Comparison of ENCODE assay signal across 13 mouse cellular contexts in the genomic region with DNA sequence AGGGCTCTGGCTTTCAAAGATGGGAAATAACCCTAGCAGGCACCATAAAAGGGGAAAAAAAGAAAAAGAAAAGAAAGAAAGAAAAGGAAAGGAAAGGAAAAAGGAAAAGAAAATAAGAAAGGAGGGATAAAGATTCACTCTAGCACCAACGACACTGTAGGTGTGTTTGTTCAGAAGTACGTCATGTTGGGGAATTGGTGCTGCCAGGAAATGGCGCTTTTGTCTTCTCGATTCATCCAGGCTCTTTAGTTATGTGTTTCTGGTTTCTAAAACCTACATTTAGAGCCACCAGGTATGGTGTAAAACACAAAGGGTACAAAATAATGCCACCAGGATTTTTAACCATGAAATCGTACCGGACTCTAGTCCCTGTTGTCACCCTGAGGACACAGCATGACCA.
DNase-seq lines count a peak whose midpoint lies in the region; ATAC-seq and TF ChIP-seq lines count a peak whose summit lies in the region.
"Had no signal": no experiment of that assay in that cellular context is flagged by ENCODE, and none has a peak within 500 bp of the region (broad histone marks: within the 10 kb centered on the region; RNA-seq: fewer than 3 reads in every experiment).

No protein-coding gene starts in this region.

- no peak overlapping the region for H3K4me3 ChIP-seq in kidney, postnatal 0 days (replicated peaks; ENCODE audit: low read depth, low read length)
- H3K4me3 ChIP-seq in kidney, adult 2 months (ENCODE audit: insufficient read depth, low read depth, low read length) = no peak overlapping the region
- no peak overlapping the region for H3K4me3 ChIP-seq in forebrain, embryonic 11.5 days (ENCODE audit: low read depth, low read length)
- H3K4me3 ChIP-seq in hindbrain, postnatal 0 days (ENCODE audit: low read length) = peak overlapping the region; percentile 15; the same call in 1 of the 2 replicates
- no peak overlapping the region for H3K4me3 ChIP-seq in neural tube, embryonic 13.5 days

- no peaks in the 10 kb centered on the region for H3K36me3 ChIP-seq in kidney, postnatal 0 days (ENCODE audit: insufficient read depth, low read length)
- no peaks in the 10 kb centered on the region for H3K36me3 ChIP-seq in kidney, adult 2 months (ENCODE audit: control insufficient read depth, insufficient read depth, low read length)
- no peaks in the 10 kb centered on the region for H3K36me3 ChIP-seq in forebrain, embryonic 11.5 days (ENCODE audit: control insufficient read depth, insufficient read depth, low read length)
- no peaks in the 10 kb centered on the region for H3K36me3 ChIP-seq in hindbrain, postnatal 0 days (ENCODE audit: insufficient read depth, low read length)
- H3K36me3 ChIP-seq in neural tube, embryonic 13.5 days = no peaks in the 10 kb centered on the region

- 84% methylated on average over 6 of the region's 6 CpGs for WGBS in kidney, postnatal 0 days
- WGBS in kidney, adult 2 months = 89% methylated on average over 6 of the region's 6 CpGs
- 66% methylated on average over 6 of the region's 6 CpGs for WGBS in forebrain, embryonic 11.5 days
- WGBS in hindbrain, postnatal 0 days = 77% methylated on average over 6 of the region's 6 CpGs
- WGBS in neural tube, embryonic 13.5 days = 85% methylated on average over 6 of the region's 6 CpGs

- H3K27ac ChIP-seq in kidney, postnatal 0 days = no peak overlapping the region
- H3K27ac ChIP-seq in kidney, adult 2 months (ENCODE audit: insufficient read depth, low read depth, low read length) = no peak overlapping the region
- H3K27ac ChIP-seq in forebrain, embryonic 11.5 days (ENCODE audit: low read depth, low read length) = peak overlapping the region; percentile 63; the same call in 1 of the 2 replicates
- H3K27ac ChIP-seq in hindbrain, postnatal 0 days = no peak overlapping the region
- H3K27ac ChIP-seq in neural tube, embryonic 13.5 days (replicated peaks) = peak overlapping the region; percentile 29; the same call in 1 of the 2 replicates

- intact Hi-C loops in left cerebral cortex, postnatal 14 days (cut with DNase I) = no loop called here

- no peak for TF ChIP-seq CTCF in kidney, postnatal 0 days (IDR thresholded peaks at IDR 0.05; ENCODE audit: low read depth)
- no peak for TF ChIP-seq CTCF in kidney, adult 2 months (conservative IDR thresholded peaks at IDR 0.05; ENCODE audit: insufficient read depth, insufficient read length, low read depth, low read length)
- no peak for TF ChIP-seq CTCF in hindbrain, postnatal 0 days (IDR thresholded peaks at IDR 0.05; ENCODE audit: low read depth)

- ATAC-seq in kidney, postnatal 0 days (replicated peaks; ENCODE audit: low FRiP score, low read depth) = no peak
- no peak for ATAC-seq in forebrain, embryonic 11.5 days (replicated peaks; ENCODE audit: low FRiP score)
- no peak for ATAC-seq in hindbrain, postnatal 0 days
- ATAC-seq in neural tube, embryonic 13.5 days (ENCODE audit: low read depth) = no peak
- ATAC-seq: lung, postnatal 0 days had no signal

- no peak for TF ChIP-seq POLR2A in kidney, adult 2 months (IDR thresholded peaks at IDR 0.05; ENCODE audit: low read depth, low read length)

- H3K27me3 ChIP-seq in kidney, postnatal 0 days (ENCODE audit: insufficient read depth, low read length) = no peaks in the 10 kb centered on the region
- H3K27me3 ChIP-seq in kidney, adult 2 months (replicated peaks; ENCODE audit: control insufficient read depth, insufficient read depth, low read length) = no peaks in the 10 kb centered on the region
- no peaks in the 10 kb centered on the region for H3K27me3 ChIP-seq in forebrain, embryonic 11.5 days (ENCODE audit: control insufficient read depth, insufficient read depth, low read length)
- no peaks in the 10 kb centered on the region for H3K27me3 ChIP-seq in hindbrain, postnatal 0 days (ENCODE audit: insufficient read depth, low read length)
- H3K27me3 ChIP-seq in neural tube, embryonic 13.5 days = no peaks in the 10 kb centered on the region; the same call in 1 of the 2 replicates

- no peaks in the 10 kb centered on the region for H3K4me1 ChIP-seq in kidney, postnatal 0 days (replicated peaks; ENCODE audit: insufficient read depth, low read length)
- no peaks in the 10 kb centered on the region for H3K4me1 ChIP-seq in kidney, adult 2 months (ENCODE audit: control insufficient read depth, insufficient read depth, low read length)
- H3K4me1 ChIP-seq in forebrain, embryonic 11.5 days (replicated peaks; ENCODE audit: control insufficient read depth, insufficient read depth, low read length) = peaks cover 12% of the 10 kb centered on the region; the same call in 1 of the 2 replicates
- H3K4me1 ChIP-seq in hindbrain, postnatal 0 days (ENCODE audit: insufficient read depth, low read length) = peaks cover 4% of the 10 kb centered on the region
- peaks cover 30% of the 10 kb centered on the region for H3K4me1 ChIP-seq in neural tube, embryonic 13.5 days (replicated peaks)

- peak overlapping the region; percentile 40; the same call in 1 of the 2 replicates for H3K4me2 ChIP-seq in kidney, postnatal 0 days (ENCODE audit: low read length)
- H3K4me2 ChIP-seq in forebrain, embryonic 11.5 days (ENCODE audit: low read depth, low read length, severe bottlenecking) = peak overlapping the region; percentile 51; the same call in 1 of the 2 replicates
- H3K4me2 ChIP-seq in hindbrain, postnatal 0 days (ENCODE audit: low read depth, low read length) = peak overlapping the region; percentile 49
- H3K4me2 ChIP-seq in neural tube, embryonic 13.5 days = peak overlapping the region; percentile 51

- no peak overlapping the region for H3K9ac ChIP-seq in kidney, postnatal 0 days (ENCODE audit: low read depth, low read length)
- no peak overlapping the region; the same call in 1 of the 2 replicates for H3K9ac ChIP-seq in forebrain, embryonic 11.5 days (ENCODE audit: low read length)
- H3K9ac ChIP-seq in hindbrain, postnatal 0 days (replicated peaks; ENCODE audit: low read length) = no peak overlapping the region
- H3K9ac ChIP-seq in neural tube, embryonic 13.5 days = no peak overlapping the region

- no peaks in the 10 kb centered on the region for H3K9me3 ChIP-seq in kidney, postnatal 0 days (replicated peaks; ENCODE audit: low read length)
- no peaks in the 10 kb centered on the region for H3K9me3 ChIP-seq in forebrain, embryonic 11.5 days (ENCODE audit: control insufficient read depth, low read length)
- H3K9me3 ChIP-seq in hindbrain, postnatal 0 days (ENCODE audit: low read length) = no peaks in the 10 kb centered on the region
- no peaks in the 10 kb centered on the region for H3K9me3 ChIP-seq in neural tube, embryonic 13.5 days

- DNase-seq in kidney, postnatal 0 days (ENCODE audit: low spot score) = no peak
- DNase-seq in kidney, adult 2 months = no peak
- no peak for DNase-seq in forebrain, embryonic 11.5 days (ENCODE audit: low spot score)
- DNase-seq in hindbrain, postnatal 0 days (ENCODE audit: low spot score) = no peak
- DNase-seq in right cerebral cortex, postnatal 36 days (ENCODE audit: low spot score in 2 of 2) = no peak
- DNase-seq in left cerebral cortex, postnatal 14 days (ENCODE audit: low spot score in 2 of 2) = no peak
- no peak for DNase-seq in cerebellum, adult 8-10 months
- DNase-seq: adrenal gland, adult 2 months; heart, postnatal 36 days; kidney, adult 9 months; liver had no signal

Comparison
In these comparisons a context has a peak if more than half of its experiments do, and no peak if none do; other contexts are left out.
1. H3K27ac ChIP-seq: peak in forebrain, embryonic 11.5 days (single experiment) and neural tube, embryonic 13.5 days (single experiment); none in kidney, postnatal 0 days (single experiment), kidney, adult 2 months (single experiment) and hindbrain, postnatal 0 days (single experiment).
2. Peak in every context shown above with its lines, with median percentiles within 50 percentile points of each other: H3K4me2 ChIP-seq.